Mouse (Mus musculus): ENCODE measurements around the gene Pars2. TPM values are rescaled to one million over a fixed set of nuclear protein-coding genes. Genes with fewer than 3 reads are reported as not detected.

Pars2 gene
- total RNA-seq, 2 experiments from 2014 or later, result 11.2 to 13.9 TPM

- ATAC-seq (replicated peaks; ENCODE audit: poor library complexity, severe bottlenecking), result no peak
Measured at GRCm38 (mm10) chr4:106633281-106634085, 17.4 kb upstream of the Pars2 start.

- no peak for ATAC-seq (replicated peaks; ENCODE audit: poor library complexity, severe bottlenecking)
Measured at GRCm38 (mm10) chr4:106634086-106634479, 16.8 kb upstream of the Pars2 start.

DNA sequence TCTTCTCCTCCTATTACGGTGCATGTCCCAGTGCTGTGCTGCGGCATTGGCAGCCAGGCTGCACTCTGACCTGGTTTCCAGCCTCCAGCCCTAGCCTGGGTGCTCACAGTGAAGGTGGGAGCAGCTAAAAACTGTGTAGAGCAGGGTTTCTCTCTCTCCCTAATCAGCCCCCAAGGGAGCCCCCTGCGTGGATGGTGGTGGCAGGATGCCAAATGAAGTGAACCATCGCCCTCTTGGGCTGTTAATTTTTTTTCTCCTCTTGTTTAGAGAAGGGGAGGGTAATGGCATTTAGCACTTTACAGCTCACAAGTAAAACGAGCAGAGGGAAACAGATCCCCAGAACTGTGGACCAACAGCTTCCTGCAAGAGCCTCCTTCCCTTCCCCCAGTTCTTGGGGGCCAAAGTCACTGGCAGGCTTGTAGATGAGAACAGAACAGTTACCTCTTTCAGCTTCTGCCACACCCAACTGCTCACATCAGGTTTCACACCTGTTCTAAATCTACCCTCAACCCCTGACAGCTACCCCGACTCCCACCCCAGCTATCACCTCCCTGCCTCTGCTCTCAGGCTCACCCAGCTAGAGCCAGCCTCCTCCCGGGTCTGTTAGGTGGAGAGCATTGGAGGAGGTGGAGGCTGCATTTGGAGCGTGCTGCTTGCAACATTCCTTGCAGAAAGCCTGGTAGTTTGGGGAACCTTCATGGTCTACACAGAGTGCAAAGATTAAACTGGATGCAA lies 7.2 kb upstream of the Pars2 start:
- ATAC-seq (replicated peaks; ENCODE audit: poor library complexity, severe bottlenecking), result no peak

DNA sequence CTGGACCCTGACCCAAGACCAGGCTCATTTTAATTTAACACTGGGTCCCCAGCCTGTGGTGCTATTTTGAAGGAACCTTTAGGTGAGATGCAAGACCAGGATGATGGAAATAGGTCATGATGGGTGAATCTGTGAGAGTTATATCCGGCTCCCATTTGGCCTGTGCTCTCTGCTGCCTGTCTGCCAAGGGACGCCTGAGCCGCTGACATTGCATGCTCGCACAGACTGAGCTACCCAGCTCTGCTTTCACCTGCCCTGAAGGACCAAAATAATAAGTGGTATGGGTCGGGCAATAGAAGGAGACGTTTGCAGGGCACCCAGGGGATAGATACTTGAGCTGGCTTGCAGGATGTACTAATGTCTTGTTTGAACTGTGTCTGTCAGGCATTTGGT lies 6.7 kb upstream of the Pars2 start:
- no peak for ATAC-seq (replicated peaks; ENCODE audit: poor library complexity, severe bottlenecking)

GRCm38 (mm10) chr4:106645797-106646196 lies 5.1 kb upstream of the Pars2 start:
- ATAC-seq (replicated peaks; ENCODE audit: poor library complexity, severe bottlenecking), result no peak

- ATAC-seq (replicated peaks; ENCODE audit: poor library complexity, severe bottlenecking), result no peak
Measured at GRCm38 (mm10) chr4:106647137-106647536, 3.7 kb upstream of the Pars2 start.

GRCm38 (mm10) chr4:106652546-106652945 lies 1.7 kb downstream of the Pars2 start:
- ATAC-seq (replicated peaks; ENCODE audit: poor library complexity, severe bottlenecking), result no peak

DNA sequence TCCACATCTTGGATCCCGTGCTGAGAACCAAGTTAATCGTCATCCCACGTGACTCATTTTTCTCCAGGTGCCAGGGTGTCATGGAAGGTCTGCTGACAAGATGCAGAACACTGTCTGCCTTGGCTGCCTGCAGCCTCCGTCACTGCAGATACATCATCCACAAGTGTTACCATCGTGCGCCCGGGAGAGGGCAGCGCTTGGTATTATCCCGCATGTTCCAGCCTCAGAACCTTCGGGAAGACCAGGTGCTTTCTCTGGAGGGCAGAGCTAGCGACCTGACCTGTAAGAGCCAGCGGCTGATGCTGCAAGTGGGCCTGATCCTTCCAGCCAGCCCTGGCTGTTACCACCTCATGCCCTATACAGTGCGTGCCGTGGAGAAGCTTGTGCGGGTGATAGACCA lies 2.2 kb downstream of the Pars2 start:
- no peak for ATAC-seq (replicated peaks; ENCODE audit: poor library complexity, severe bottlenecking)

GRCm38 (mm10) chr4:106655681-106656080 lies 4.8 kb downstream of the Pars2 start:
- no peak for ATAC-seq (replicated peaks; ENCODE audit: poor library complexity, severe bottlenecking)

- ATAC-seq (replicated peaks; ENCODE audit: poor library complexity, severe bottlenecking), result no peak
Measured at GRCm38 (mm10) chr4:106663956-106664470, 13.1 kb downstream of the Pars2 start.

DNA sequence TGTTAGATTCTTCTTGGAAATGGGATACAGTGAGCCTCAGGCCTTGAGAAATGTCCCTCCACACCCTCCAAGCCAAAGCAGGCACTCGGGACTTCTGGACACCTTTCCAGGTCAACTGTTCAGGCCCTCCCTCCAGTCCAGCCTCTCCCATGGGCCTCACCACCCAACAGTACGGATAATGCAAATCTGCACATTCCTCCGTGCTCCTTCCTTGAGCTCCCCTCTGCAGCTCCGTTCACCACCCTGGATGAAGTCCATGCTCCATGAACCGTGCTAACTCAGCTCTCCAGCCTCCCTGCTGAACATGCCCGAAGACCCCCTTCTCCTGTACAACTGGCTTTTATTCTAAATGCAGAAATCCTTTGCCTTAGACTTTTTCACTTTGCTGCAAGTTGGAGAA lies 13.8 kb downstream of the Pars2 start:
- no peak for ATAC-seq (replicated peaks; ENCODE audit: poor library complexity, severe bottlenecking)

GRCm38 (mm10) chr4:106665269-106665668 lies 14.4 kb downstream of the Pars2 start:
- ATAC-seq (replicated peaks; ENCODE audit: poor library complexity, severe bottlenecking), result no peak

GRCm38 (mm10) chr4:106665673-106666072 lies 14.8 kb downstream of the Pars2 start:
- no peak for ATAC-seq (replicated peaks; ENCODE audit: poor library complexity, severe bottlenecking)

- ATAC-seq (replicated peaks; ENCODE audit: poor library complexity, severe bottlenecking), result no peak
Measured at GRCm38 (mm10) chr4:106666546-106666945, 15.7 kb downstream of the Pars2 start.

GRCm38 (mm10) chr4:106676749-106677148 lies 25.9 kb downstream of the Pars2 start:
- no peak for ATAC-seq (replicated peaks; ENCODE audit: poor library complexity, severe bottlenecking)

DNA sequence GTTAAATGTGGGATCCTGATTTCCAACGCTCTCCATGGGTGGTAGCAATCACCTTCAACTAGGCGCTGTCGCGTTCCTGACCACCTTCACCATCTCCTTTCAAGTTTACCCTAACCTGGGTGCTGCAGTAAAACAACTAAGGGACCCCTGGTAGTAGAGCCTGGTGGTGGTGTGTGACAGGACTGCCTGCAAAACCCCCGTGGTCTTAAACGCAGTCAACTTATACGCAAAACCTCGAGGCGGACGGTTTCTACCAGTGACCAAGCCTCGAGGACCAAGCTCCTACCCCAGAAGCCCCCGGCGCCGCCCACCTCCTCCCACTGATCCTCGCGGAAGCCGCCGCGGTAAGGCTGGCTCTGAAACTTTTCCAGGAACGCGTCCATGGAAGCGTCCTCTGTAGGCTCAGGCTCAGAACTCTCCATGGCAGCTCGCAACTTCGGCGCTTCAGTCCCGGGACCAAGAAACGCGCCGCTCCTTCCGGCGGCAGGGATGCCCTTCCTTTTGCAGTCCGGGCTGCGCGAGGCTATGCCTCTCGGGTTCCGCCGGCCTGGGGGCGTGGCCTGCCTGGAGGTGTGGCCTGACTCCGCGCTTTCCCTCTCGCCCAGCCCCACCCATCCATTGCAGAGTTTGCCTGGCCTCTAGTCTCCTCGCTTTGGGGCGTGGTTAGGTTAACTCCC lies 27.7 kb downstream of the Pars2 start, which contains the start of gene Ttc4:
TSS of gene Ttc4 (minus strand) at position 503 of the 677 bp plus-strand sequence.
- peak; percentile 99 for ATAC-seq (replicated peaks; ENCODE audit: poor library complexity, severe bottlenecking)

DNA sequence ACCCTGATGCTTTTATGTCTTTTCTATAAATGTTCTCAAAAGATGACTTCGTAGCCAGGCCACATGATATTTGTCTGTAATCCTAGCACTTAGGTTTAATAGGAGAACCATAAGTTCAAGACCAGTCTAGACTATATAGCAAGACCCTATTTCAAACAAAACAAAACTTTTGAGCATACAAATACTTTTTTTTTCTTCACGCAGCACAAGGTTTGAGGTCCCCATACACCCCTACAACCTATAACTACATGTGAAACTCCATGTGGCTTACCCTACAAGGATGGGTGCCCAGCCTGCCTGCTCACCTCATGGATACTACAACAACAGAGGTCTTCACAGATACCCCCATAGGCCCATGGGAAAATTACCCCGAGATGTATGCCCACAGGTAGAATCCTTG lies 28.3 kb downstream of the Pars2 start:
- no peak for ATAC-seq (replicated peaks; ENCODE audit: poor library complexity, severe bottlenecking)

- ATAC-seq (replicated peaks; ENCODE audit: poor library complexity, severe bottlenecking), result no peak
Measured at GRCm38 (mm10) chr4:106680955-106681354, 30.1 kb downstream of the Pars2 start.

- ATAC-seq (replicated peaks; ENCODE audit: poor library complexity, severe bottlenecking), result no peak
Measured at GRCm38 (mm10) chr4:106688636-106689296, 37.9 kb downstream of the Pars2 start.

- ATAC-seq (replicated peaks; ENCODE audit: poor library complexity, severe bottlenecking), result no peak
Measured at GRCm38 (mm10) chr4:106693841-106694430, 43.1 kb downstream of the Pars2 start.
